Comparison of ENCODE assay signal across 10 mouse cellular contexts in the genomic region with DNA sequence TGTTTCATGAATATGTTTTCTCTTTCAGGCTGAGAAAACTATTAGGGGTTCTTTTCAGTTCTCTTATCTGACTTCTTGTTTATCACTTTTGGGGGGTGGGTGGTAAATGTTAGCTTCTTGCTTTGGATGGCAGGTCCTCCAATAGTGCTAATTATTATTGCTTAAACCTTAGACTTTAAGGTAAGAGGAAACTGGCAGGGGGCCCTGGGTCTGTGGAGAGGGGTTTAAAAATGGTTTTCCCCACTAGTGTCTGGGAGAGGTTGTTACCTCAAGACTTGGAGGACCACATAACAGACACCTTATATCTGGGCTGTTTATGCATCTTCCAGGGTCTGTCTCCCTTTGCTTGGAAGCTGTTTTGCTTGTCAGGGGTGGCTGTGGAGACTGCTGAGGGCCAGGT. TPM values are rescaled to one million over a fixed set of nuclear protein-coding genes. Genes with fewer than 3 reads are reported as not detected.
DNase-seq lines count a peak whose midpoint lies in the region; ATAC-seq and TF ChIP-seq lines count a peak whose summit lies in the region.
"Had no signal": no experiment of that assay in that cellular context is flagged by ENCODE, and none has a peak within 500 bp of the region (broad histone marks: within the 10 kb centered on the region; RNA-seq: fewer than 3 reads in every experiment).

No protein-coding gene starts in this region.

- H3K4me2 ChIP-seq in heart, postnatal 0 days (ENCODE audit: low read depth, low read length), result peak overlapping the region; percentile 68; the same call in 1 of the 2 replicates
- H3K4me2 ChIP-seq in embryonic facial prominence, embryonic 11.5 days (ENCODE audit: low read depth, low read length), result no peak overlapping the region
- peak overlapping the region; percentile 69 for H3K4me2 ChIP-seq in hindbrain, embryonic 15.5 days
- H3K4me2 ChIP-seq in midbrain, embryonic 14.5 days (ENCODE audit: low read length), result peak overlapping the region; percentile 93

- H3K4me3 ChIP-seq in heart, postnatal 0 days (ENCODE audit: low read depth, low read length), result no peak overlapping the region
- peak overlapping the region; percentile 1; the same call in 1 of the 2 replicates for H3K4me3 ChIP-seq in embryonic facial prominence, embryonic 11.5 days (ENCODE audit: low read depth, low read length)
- H3K4me3 ChIP-seq in hindbrain, embryonic 15.5 days, result peak overlapping the region; percentile 4; the same call in 1 of the 2 replicates
- peak overlapping the region; percentile 82 for H3K4me3 ChIP-seq in midbrain, embryonic 14.5 days (replicated peaks; ENCODE audit: low read depth, low read length)

- intact Hi-C loops in heart, postnatal 25 days (cut with DNase I), result no loop called here

- no peak overlapping the region for H3K27ac ChIP-seq in heart, postnatal 0 days (ENCODE audit: low read depth)
- no peak overlapping the region for H3K27ac ChIP-seq in embryonic facial prominence, embryonic 11.5 days (replicated peaks; ENCODE audit: low read depth, low read length)
- H3K27ac ChIP-seq in hindbrain, embryonic 15.5 days (replicated peaks), result no peak overlapping the region
- no peak overlapping the region for H3K27ac ChIP-seq in midbrain, embryonic 14.5 days (replicated peaks; ENCODE audit: low read depth, low read length)

- no peak for TF ChIP-seq CTCF in heart, postnatal 0 days (IDR thresholded peaks at IDR 0.05; ENCODE audit: low read depth)

- TF ChIP-seq EP300 in heart, postnatal 0 days (IDR thresholded peaks at IDR 0.05; ENCODE audit: low read depth), result no peak

- no peaks in the 10 kb centered on the region for H3K9me3 ChIP-seq in heart, postnatal 0 days (replicated peaks; ENCODE audit: control insufficient read depth, low read length)
- no peaks in the 10 kb centered on the region for H3K9me3 ChIP-seq in embryonic facial prominence, embryonic 11.5 days (replicated peaks; ENCODE audit: control insufficient read depth, low read length)
- H3K9me3 ChIP-seq in hindbrain, embryonic 15.5 days, result no peaks in the 10 kb centered on the region
- no peaks in the 10 kb centered on the region for H3K9me3 ChIP-seq in midbrain, embryonic 14.5 days (ENCODE audit: control insufficient read depth, low read length)

- ATAC-seq in heart, postnatal 0 days (ENCODE audit: insufficient read depth, low read depth), result no peak
- no peak for ATAC-seq in embryonic facial prominence, embryonic 11.5 days (replicated peaks; ENCODE audit: insufficient number of reproducible peaks, low FRiP score, low TSS enrichment, low read depth)
- no peak for ATAC-seq in hindbrain, embryonic 15.5 days (ENCODE audit: low FRiP score, low read depth)
- no peak for ATAC-seq in midbrain, embryonic 14.5 days (ENCODE audit: low FRiP score, low TSS enrichment)

- H3K27me3 ChIP-seq in heart, postnatal 0 days (ENCODE audit: control insufficient read depth, insufficient read depth, low read length), result no peaks in the 10 kb centered on the region
- no peaks in the 10 kb centered on the region for H3K27me3 ChIP-seq in embryonic facial prominence, embryonic 11.5 days (ENCODE audit: control insufficient read depth, insufficient read depth, low read length)
- H3K27me3 ChIP-seq in hindbrain, embryonic 15.5 days, result no peaks in the 10 kb centered on the region
- H3K27me3 ChIP-seq in midbrain, embryonic 14.5 days (ENCODE audit: control insufficient read depth, insufficient read depth, low read length), result no peaks in the 10 kb centered on the region

- peak overlapping the region; percentile 17 for H3K9ac ChIP-seq in heart, postnatal 0 days (replicated peaks; ENCODE audit: low read depth, low read length)
- H3K9ac ChIP-seq in embryonic facial prominence, embryonic 11.5 days (replicated peaks; ENCODE audit: low read length), result 0 out of 2 replicates have a peak overlapping the region, but pooled peaks have one; percentile 1
- no peak overlapping the region for H3K9ac ChIP-seq in hindbrain, embryonic 15.5 days
- no peak overlapping the region; the same call in 1 of the 2 replicates for H3K9ac ChIP-seq in midbrain, embryonic 14.5 days (replicated peaks; ENCODE audit: low read length)

- DNase-seq in heart, postnatal 0 days (ENCODE audit: low spot score), result no peak
- DNase-seq in heart, postnatal 25 days (ENCODE audit: low spot score), result no peak
- DNase-seq in embryonic facial prominence, embryonic 11.5 days (ENCODE audit: low spot score), result no peak
- DNase-seq in midbrain, embryonic 14.5 days, result no peak
- DNase-seq in adrenal gland, postnatal 25 days, result no peak
- DNase-seq in thymus, postnatal 14 days, result no peak
- DNase-seq in thymus, adult 18-20 months, result no peak
- DNase-seq: left cerebral cortex, postnatal 4 days; right cerebral cortex, postnatal 4 days had no signal

- H3K4me1 ChIP-seq in heart, postnatal 0 days (ENCODE audit: control insufficient read depth, insufficient read depth), result peaks cover 34% of the 10 kb centered on the region
- peaks cover 4% of the 10 kb centered on the region; the same call in 1 of the 2 replicates for H3K4me1 ChIP-seq in embryonic facial prominence, embryonic 11.5 days (ENCODE audit: control insufficient read depth, insufficient read depth, low read length)
- peaks cover 50% of the 10 kb centered on the region for H3K4me1 ChIP-seq in hindbrain, embryonic 15.5 days (replicated peaks)
- H3K4me1 ChIP-seq in midbrain, embryonic 14.5 days (ENCODE audit: control insufficient read depth, insufficient read depth, low read length), result peaks cover 32% of the 10 kb centered on the region

- peaks cover 19% of the 10 kb centered on the region for H3K36me3 ChIP-seq in heart, postnatal 0 days (replicated peaks; ENCODE audit: control insufficient read depth, insufficient read depth, low read length)
- H3K36me3 ChIP-seq in embryonic facial prominence, embryonic 11.5 days (replicated peaks; ENCODE audit: control insufficient read depth, insufficient read depth, low read depth, low read length), result no peaks in the 10 kb centered on the region
- no peaks in the 10 kb centered on the region for H3K36me3 ChIP-seq in hindbrain, embryonic 15.5 days
- H3K36me3 ChIP-seq in midbrain, embryonic 14.5 days (ENCODE audit: control insufficient read depth, insufficient read depth, low read length), result peaks cover 24% of the 10 kb centered on the region

RNA-seq across cellular contexts. Expression of a gene that starts 2.6 kb away (rescaled TPM):
- 23.0 and 27.9 TPM in 2 replicates for total RNA-seq in heart, postnatal 0 days (2014; rRNA removed; ENCODE audit: low replicate concordance)
- 10.6 and 17.9 TPM in 2 replicates for polyA plus RNA-seq in heart, postnatal 0 days (2015; fragmentation: Nextera tagmentation; extraction: Ambion mirVana)
- total RNA-seq in heart, postnatal 25 days (2021), result 10 to 100 TPM; 15.0 to 26.5 TPM
- 50.5 and 56.2 TPM in 2 replicates for polyA plus RNA-seq in embryonic facial prominence, embryonic 11.5 days (2014; fragmentation: Nextera tagmentation; extraction: Ambion mirVana)
- 53.9 and 59.1 TPM in 2 replicates for polyA plus RNA-seq in hindbrain, embryonic 15.5 days (2015; fragmentation: Nextera tagmentation; extraction: Ambion mirVana)
- polyA plus RNA-seq in midbrain, embryonic 14.5 days (2014; fragmentation: Nextera tagmentation; extraction: Ambion mirVana), result 47.7 and 48.7 TPM in 2 replicates
- total RNA-seq in adrenal gland, postnatal 25 days (2021), result 33.2 and 35.7 TPM in 2 replicates

RNA-seq across cellular contexts. Expression of a gene that starts 7.4 kb away (rescaled TPM):
- total RNA-seq in heart, postnatal 0 days (2014; rRNA removed; ENCODE audit: low replicate concordance), result not detected in 2 replicates
- polyA plus RNA-seq in heart, postnatal 0 days (2015; fragmentation: Nextera tagmentation; extraction: Ambion mirVana), result not detected in 2 replicates
- not detected for total RNA-seq in heart, postnatal 25 days (2021)
- polyA plus RNA-seq in embryonic facial prominence, embryonic 11.5 days (2014; fragmentation: Nextera tagmentation; extraction: Ambion mirVana), result not detected in 2 replicates
- polyA plus RNA-seq in hindbrain, embryonic 15.5 days (2015; fragmentation: Nextera tagmentation; extraction: Ambion mirVana), result 0.36 and 0.63 TPM in 2 replicates
- polyA plus RNA-seq in midbrain, embryonic 14.5 days (2014; fragmentation: Nextera tagmentation; extraction: Ambion mirVana), result not detected in 2 replicates
- 1.6 TPM in 1 of 2 replicates, not detected in the other for total RNA-seq in adrenal gland, postnatal 25 days (2021)

RNA-seq across cellular contexts. Expression of a gene that starts 44.6 kb away (rescaled TPM):
- 24.7 and 27.1 TPM in 2 replicates for total RNA-seq in heart, postnatal 0 days (2014; rRNA removed; ENCODE audit: low replicate concordance)
- 5.8 and 7.1 TPM in 2 replicates for polyA plus RNA-seq in heart, postnatal 0 days (2015; fragmentation: Nextera tagmentation; extraction: Ambion mirVana)
- 1 to 10 TPM; 3.2 to 4.9 TPM for total RNA-seq in heart, postnatal 25 days (2021)
- polyA plus RNA-seq in embryonic facial prominence, embryonic 11.5 days (2014; fragmentation: Nextera tagmentation; extraction: Ambion mirVana), result 17.7 and 19.7 TPM in 2 replicates
- polyA plus RNA-seq in hindbrain, embryonic 15.5 days (2015; fragmentation: Nextera tagmentation; extraction: Ambion mirVana), result 52.9 and 59.2 TPM in 2 replicates
- polyA plus RNA-seq in midbrain, embryonic 14.5 days (2014; fragmentation: Nextera tagmentation; extraction: Ambion mirVana), result 42.0 and 54.0 TPM in 2 replicates
- total RNA-seq in adrenal gland, postnatal 25 days (2021), result 56.6 and 57.8 TPM in 2 replicates

Comparison
In these comparisons a context has a peak if more than half of its experiments do, and no peak if none do; other contexts are left out.
1. H3K9ac ChIP-seq: peak in heart, postnatal 0 days (single experiment) and embryonic facial prominence, embryonic 11.5 days (single experiment); none in hindbrain, embryonic 15.5 days (single experiment) and midbrain, embryonic 14.5 days (single experiment).